Mouse (Mus musculus) neural tube, embryonic 11.5 days (tissue): ENCODE measurements at regions not wholly inside any gene's neighbourhood (a gene's known extent, or its start where the extent isn't known, plus 50 kb on each side); places are given as distances from the start of the nearest gene placed in this dataset.

Source experiments
- ATAC-seq: fragments of 200-750 bp; cut with Nextera tagmentation; 2 replicates; pipeline ENCODE4 v1.8.0; 2017; ENCODE audit warnings: moderate number of reproducible peaks, mild to moderate bottlenecking, moderate TSS enrichment, moderate library complexity; ENCODE audit not compliant: insufficient read depth, low FRiP score, low TSS enrichment
- DNase-seq: peaks from one replicate; pipeline ENCODE4 v3.0.0-alpha.2; 2015; ENCODE audit warnings: low spot score
- H3K27ac ChIP-seq: fragments of 300-500 bp; sonication (generic); 2 replicates; pipeline ENCODE4 v1.5.1; 2014; ENCODE audit warnings: low read depth, mild to moderate bottlenecking, low read length
- H3K27me3 ChIP-seq: fragments of 300-500 bp; sonication (generic); 2 replicates; pipeline ENCODE4 v1.6.1; 2014; ENCODE audit warnings: mild to moderate bottlenecking, low read length, mixed read lengths; ENCODE audit not compliant: control insufficient read depth, insufficient read depth
- H3K36me3 ChIP-seq: fragments of 300-500 bp; sonication (generic); 2 replicates; pipeline ENCODE4 v1.6.1; 2014; ENCODE audit warnings: mild to moderate bottlenecking, low read length, moderate library complexity, mixed read lengths; ENCODE audit not compliant: control insufficient read depth, insufficient read depth
- H3K4me1 ChIP-seq: fragments of 300-500 bp; sonication (generic); 2 replicates; pipeline ENCODE4 v1.6.1; 2014; ENCODE audit warnings: low read length, mixed read lengths; ENCODE audit not compliant: control insufficient read depth, insufficient read depth
- H3K4me2 ChIP-seq: fragments of 300-500 bp; sonication (generic); 2 replicates; pipeline ENCODE4 v1.6.1; 2014; ENCODE audit warnings: low read depth, mild to moderate bottlenecking, moderate library complexity
- H3K4me3 ChIP-seq: fragments of 300-500 bp; sonication (generic); 2 replicates; pipeline ENCODE4 v1.5.1; 2014; ENCODE audit warnings: low read depth, low read length
- H3K9ac ChIP-seq: fragments of 300-500 bp; sonication (generic); 2 replicates; pipeline ENCODE4 v1.6.1; 2014; ENCODE audit warnings: mild to moderate bottlenecking, low read length
- H3K9me3 ChIP-seq: fragments of 300-500 bp; sonication (generic); 2 replicates; pipeline ENCODE4 v1.6.1; 2016; ENCODE audit warnings: low read length; ENCODE audit not compliant: control insufficient read depth
- WGBS: fragments of 180-500 bp; shearing (Covaris S2); extraction: QIAGEN DNeasy Blood & Tissue Kit; methylation state at CpG from one replicate; pipeline ENCODE4 v1.1.7; 2014; 5-methylcytosine and 5-hydroxymethylcytosine counted together

DNA sequence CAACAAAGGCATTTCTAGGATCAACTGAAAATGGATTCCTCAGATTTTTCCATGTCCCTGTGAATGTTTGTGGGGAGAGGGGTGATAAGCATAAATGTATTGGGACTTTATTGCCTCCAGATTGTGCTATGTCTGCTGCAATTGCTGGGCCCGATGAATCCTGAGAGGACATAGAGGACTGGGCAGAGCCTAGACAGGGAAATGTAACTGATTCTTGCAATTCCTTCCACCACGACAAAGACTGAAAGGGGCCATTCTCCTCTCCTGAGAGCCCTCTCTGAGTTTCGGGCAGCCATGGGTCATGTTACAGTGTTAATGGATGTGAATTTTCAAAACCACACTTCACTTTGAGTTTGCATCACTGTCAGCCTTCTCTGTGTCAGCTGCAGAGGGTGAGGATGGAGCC, 159.7 kb upstream of the Gdf10 start:
- ATAC-seq (no peak), DNase-seq (no peak)
- H3K4me2 ChIP-seq = no peak overlapping the region
- H3K4me1 ChIP-seq = no peaks in the 10 kb centered on the region
- H3K9me3 ChIP-seq = no peaks in the 10 kb centered on the region
- H3K9ac ChIP-seq = no peak overlapping the region
- WGBS = 51% methylated on average over 3 of the region's 3 CpGs
- no peak overlapping the region for H3K4me3 ChIP-seq
- no peak overlapping the region for H3K27ac ChIP-seq
- no peaks in the 10 kb centered on the region for H3K27me3 ChIP-seq
- no peaks in the 10 kb centered on the region for H3K36me3 ChIP-seq

DNA sequence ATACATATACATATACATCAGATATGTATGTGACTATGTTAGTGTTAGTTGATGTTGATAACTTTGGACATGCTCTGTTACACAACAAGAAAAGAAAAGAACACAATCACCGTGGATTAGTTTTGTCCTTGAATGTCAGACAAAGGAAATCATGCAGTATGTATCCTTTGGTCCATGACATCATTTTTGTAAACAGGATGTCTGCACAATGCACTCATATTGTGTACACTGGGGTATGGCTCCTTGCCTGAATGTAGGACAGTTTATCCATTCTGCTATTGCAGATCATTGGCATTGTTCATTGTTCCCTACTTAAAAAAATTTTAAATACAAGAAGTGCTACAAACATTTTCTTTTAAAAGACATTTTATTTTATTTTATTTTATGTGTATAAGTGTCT, 157.6 kb upstream of the Gdf10 start:
- H3K4me3 ChIP-seq = no peak overlapping the region
- 83% methylated on average over 1 of the region's 1 CpGs for WGBS
- no peak overlapping the region for H3K9ac ChIP-seq
- no peaks in the 10 kb centered on the region for H3K36me3 ChIP-seq
- H3K9me3 ChIP-seq = no peaks in the 10 kb centered on the region
- no peaks in the 10 kb centered on the region for H3K4me1 ChIP-seq
- ATAC-seq (no peak), DNase-seq (no peak)
- no peaks in the 10 kb centered on the region for H3K27me3 ChIP-seq
- H3K27ac ChIP-seq = no peak overlapping the region
- H3K4me2 ChIP-seq = no peak overlapping the region

DNA sequence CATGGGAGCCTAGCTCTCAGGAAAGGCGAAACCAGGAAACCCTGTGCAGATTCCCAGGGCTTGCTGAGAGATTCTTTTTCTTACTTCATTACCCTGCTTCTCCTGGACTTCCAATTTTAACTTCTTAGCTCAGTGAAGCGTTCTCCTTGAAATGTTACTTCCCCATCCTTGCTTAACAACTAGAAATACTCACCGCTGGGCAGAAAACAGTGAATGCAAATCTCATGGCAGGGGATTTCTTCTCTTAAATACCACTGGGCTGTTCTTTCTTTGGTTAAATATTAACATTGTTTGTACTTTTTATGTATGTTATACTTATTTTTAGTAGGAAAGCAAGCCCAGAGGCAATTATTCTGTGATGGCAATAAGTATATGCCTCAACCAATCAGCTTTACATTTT, 151.0 kb upstream of the Gdf10 start:
- DNase-seq = no peak
- no peak overlapping the region for H3K4me3 ChIP-seq
- no peak overlapping the region for H3K9ac ChIP-seq
- no peak overlapping the region for H3K27ac ChIP-seq
- H3K36me3 ChIP-seq = no peaks in the 10 kb centered on the region
- 94% methylated on average over 3 of the region's 3 CpGs for WGBS
- H3K27me3 ChIP-seq = no peaks in the 10 kb centered on the region
- no peaks in the 10 kb centered on the region for H3K4me1 ChIP-seq
- no peak overlapping the region for H3K4me2 ChIP-seq
- ATAC-seq = no peak
- H3K9me3 ChIP-seq = no peaks in the 10 kb centered on the region

DNA sequence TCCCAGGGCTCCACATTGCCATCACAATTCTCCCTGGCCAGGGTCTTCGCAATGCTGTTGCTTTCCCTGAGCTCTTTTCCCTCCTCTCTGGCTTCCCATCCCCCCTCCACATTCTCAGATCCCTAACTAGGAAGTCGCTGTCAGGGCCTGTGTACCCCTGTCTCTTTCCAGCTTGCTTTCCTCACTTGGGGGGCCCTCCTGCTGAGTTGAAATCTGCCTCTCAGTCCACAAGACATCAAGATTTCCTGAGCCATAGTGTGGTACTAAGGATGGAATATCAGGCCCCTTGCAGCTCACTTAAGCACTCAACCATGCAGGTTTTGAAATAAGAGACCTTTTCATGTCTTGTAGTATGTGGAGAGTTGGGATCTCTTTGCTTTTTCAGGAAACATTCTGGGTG, 133.8 kb upstream of the Gdf10 start:
- Histone ChIP-seq H3K36me3 (no peaks in the 10 kb centered on the region), H3K9ac (no peak overlapping the region), H3K4me3 (no peak overlapping the region), H3K4me1 (no peaks in the 10 kb centered on the region), H3K4me2 (no peak overlapping the region), H3K9me3 (no peaks in the 10 kb centered on the region), H3K27me3 (no peaks in the 10 kb centered on the region), H3K27ac (no peak overlapping the region)
- WGBS = 23% methylated on average over 2 of the region's 2 CpGs
- ATAC-seq (no peak), DNase-seq (no peak)

GRCm38 (mm10) chr14:33794262-33794661, 129.1 kb upstream of the Gdf10 start:
- no peak for ATAC-seq
- H3K9me3 ChIP-seq = no peaks in the 10 kb centered on the region
- 55% methylated on average over 3 of the region's 3 CpGs for WGBS

DNA sequence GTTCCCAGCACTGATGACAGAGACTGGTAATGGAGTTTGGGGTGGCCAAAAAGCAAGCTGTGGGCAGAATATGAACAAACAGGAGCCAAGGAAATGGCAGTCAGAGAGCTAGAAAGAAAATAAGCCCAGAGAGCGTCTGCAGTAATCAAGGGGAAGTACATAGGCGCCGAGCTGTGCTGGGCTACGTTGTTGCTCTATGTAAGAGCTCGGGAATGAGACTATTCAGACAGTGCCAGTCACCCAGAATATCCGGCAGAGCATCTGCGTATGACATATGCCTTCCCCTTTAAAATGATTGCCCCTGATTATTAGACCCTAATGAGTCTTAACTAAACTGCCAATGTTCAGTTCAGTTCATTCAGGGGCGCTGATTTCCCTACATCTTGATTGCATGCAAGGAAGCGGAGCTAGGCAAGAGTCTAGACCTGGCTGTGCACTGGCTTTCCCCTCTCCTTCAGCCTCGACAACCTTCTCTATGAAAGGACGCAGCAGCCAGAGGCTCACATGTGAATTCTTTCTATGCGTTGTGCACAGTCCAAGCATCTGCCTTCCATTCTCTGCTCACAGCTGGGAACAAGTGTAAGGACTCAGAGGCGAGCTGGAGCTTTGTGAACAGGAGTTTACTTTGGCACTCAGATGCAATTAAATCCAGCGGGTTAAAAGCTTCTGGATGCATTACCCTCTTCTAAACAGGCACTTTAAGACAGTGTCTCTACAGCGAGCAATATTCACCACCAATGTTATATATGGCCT, 125.7 kb upstream of the Gdf10 start:
- DNase-seq (no peak), ATAC-seq (no peak)
- WGBS = 57% methylated on average over 15 of the region's 15 CpGs
- H3K9ac ChIP-seq = no peak overlapping the region
- H3K27ac ChIP-seq = no peak overlapping the region
- H3K4me3 ChIP-seq = no peak overlapping the region
- H3K9me3 ChIP-seq = no peaks in the 10 kb centered on the region
- H3K4me1 ChIP-seq = 0 out of 2 replicates have a peak, but pooled peaks cover 2% of the 10 kb centered on the region
- no peak overlapping the region for H3K4me2 ChIP-seq
- H3K27me3 ChIP-seq = no peaks in the 10 kb centered on the region
- H3K36me3 ChIP-seq = no peaks in the 10 kb centered on the region

More at GRCm38 (mm10) chr14:33794262-33794661, 129.1 kb upstream of the Gdf10 start:
- H3K9ac ChIP-seq = no peak overlapping the region
- no peak overlapping the region for H3K4me2 ChIP-seq
- 0 out of 2 replicates have a peak, but pooled peaks cover 2% of the 10 kb centered on the region for H3K4me1 ChIP-seq
- H3K36me3 ChIP-seq = no peaks in the 10 kb centered on the region
- no peak for DNase-seq
- no peaks in the 10 kb centered on the region for H3K27me3 ChIP-seq
- no peak overlapping the region for H3K4me3 ChIP-seq
- no peak overlapping the region for H3K27ac ChIP-seq

DNA sequence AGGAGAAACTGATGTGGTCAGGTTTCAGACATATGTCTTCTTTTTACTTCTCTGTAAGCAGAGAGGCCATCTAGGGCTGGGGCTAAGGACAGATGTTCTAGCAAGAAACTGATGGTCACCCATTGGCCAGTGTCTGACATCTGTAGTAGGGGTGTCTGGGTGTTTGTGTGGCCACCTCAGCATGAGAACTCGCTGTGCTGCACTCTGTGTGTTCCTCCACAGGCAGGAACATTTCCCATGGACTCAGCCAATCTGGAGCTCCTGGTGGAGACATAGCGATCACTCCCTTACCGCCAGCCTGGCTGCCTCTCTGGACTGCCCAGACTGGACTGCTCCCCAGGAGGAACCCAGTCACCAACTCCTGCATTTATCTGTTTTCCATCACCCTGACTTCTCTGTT, 119.1 kb upstream of the Gdf10 start:
- DNase-seq = no peak
- Histone ChIP-seq H3K36me3 (no peaks in the 10 kb centered on the region), H3K9ac (no peak overlapping the region), H3K4me1 (no peaks in the 10 kb centered on the region; the same call in 1 of the 2 replicates), H3K27me3 (no peaks in the 10 kb centered on the region), H3K4me2 (no peak overlapping the region), H3K9me3 (no peaks in the 10 kb centered on the region), H3K27ac (no peak overlapping the region), H3K4me3 (no peak overlapping the region)
- ATAC-seq = no peak
- WGBS = 91% methylated on average over 3 of the region's 3 CpGs

GRCm38 (mm10) chr14:33804721-33805120, 118.7 kb upstream of the Gdf10 start:
- ATAC-seq (no peak), DNase-seq (no peak)
- H3K4me2 ChIP-seq = no peak overlapping the region
- H3K36me3 ChIP-seq = no peaks in the 10 kb centered on the region
- no peaks in the 10 kb centered on the region for H3K27me3 ChIP-seq
- H3K9me3 ChIP-seq = no peaks in the 10 kb centered on the region
- no peak overlapping the region for H3K4me3 ChIP-seq
- H3K4me1 ChIP-seq = no peaks in the 10 kb centered on the region; the same call in 1 of the 2 replicates
- H3K9ac ChIP-seq = no peak overlapping the region
- H3K27ac ChIP-seq = no peak overlapping the region
- 56% methylated on average over 6 of the region's 6 CpGs for WGBS

- no peaks in the 10 kb centered on the region for H3K27me3 ChIP-seq
- 68% methylated on average over 7 of the region's 7 CpGs for WGBS
- no peaks in the 10 kb centered on the region for H3K9me3 ChIP-seq
- H3K4me1 ChIP-seq = no peaks in the 10 kb centered on the region; the same call in 1 of the 2 replicates
- ATAC-seq (no peak), DNase-seq (no peak)
- H3K27ac ChIP-seq = no peak overlapping the region
- no peak overlapping the region for H3K9ac ChIP-seq
- H3K4me2 ChIP-seq = no peak overlapping the region
- H3K36me3 ChIP-seq = no peaks in the 10 kb centered on the region
- H3K4me3 ChIP-seq = no peak overlapping the region
Measured at GRCm38 (mm10) chr14:33807196-33807595, 116.2 kb upstream of the Gdf10 start.
